ENCODE assay signal across 8 mouse cellular contexts in genomic region chr11:100395861-100396631, GRCm38 (mm10). TPM values are rescaled to one million over a fixed set of nuclear protein-coding genes. Genes with fewer than 3 reads are reported as not detected.
A peak's percentile ranks its signal among the peaks of the same experiment; 100 is the strongest.
DNase-seq lines count a peak whose midpoint lies in the region; ATAC-seq lines count a peak whose summit lies in the region.

No protein-coding gene starts in this region.

- peaks cover 54% of the 10 kb centered on the region for H3K4me1 ChIP-seq in heart, embryonic 11.5 days (ENCODE audit: control insufficient read depth, insufficient read depth, low read length)
- H3K4me1 ChIP-seq in kidney, embryonic 15.5 days, result peaks cover 74% of the 10 kb centered on the region

- H3K36me3 ChIP-seq in heart, embryonic 11.5 days (ENCODE audit: control insufficient read depth, insufficient read depth, low read length), result no peaks in the 10 kb centered on the region
- H3K36me3 ChIP-seq in kidney, embryonic 15.5 days, result no peaks in the 10 kb centered on the region

- H3K9ac ChIP-seq in heart, embryonic 11.5 days (ENCODE audit: low read depth, low read length), result peak overlapping the region; percentile 82
- peak overlapping the region; percentile 73 for H3K9ac ChIP-seq in kidney, embryonic 15.5 days

- WGBS in heart, embryonic 11.5 days (ENCODE audit: insufficient replicate concordance), result 15% methylated on average over 17 of the region's 17 CpGs
- WGBS in kidney, embryonic 15.5 days, result 31% methylated on average over 17 of the region's 17 CpGs

- H3K4me2 ChIP-seq in heart, embryonic 11.5 days, result peak overlapping the region; percentile 81
- peak overlapping the region; percentile 70 for H3K4me2 ChIP-seq in kidney, embryonic 15.5 days

- H3K9me3 ChIP-seq in heart, embryonic 11.5 days (replicated peaks; ENCODE audit: control insufficient read depth, low read length), result no peaks in the 10 kb centered on the region
- H3K9me3 ChIP-seq in kidney, embryonic 15.5 days (replicated peaks), result no peaks in the 10 kb centered on the region

- peak overlapping the region; percentile 84 for H3K27ac ChIP-seq in heart, embryonic 11.5 days (ENCODE audit: low read depth, low read length)
- H3K27ac ChIP-seq in kidney, embryonic 15.5 days, result peak overlapping the region; percentile 94

- intact Hi-C loops in left cerebral cortex, postnatal 4 days (cut with DNase I), result no loop called here
- intact Hi-C loops in left cerebral cortex, postnatal 14 days (cut with DNase I), result no loop called here

- DNase-seq in left cerebral cortex, postnatal 4 days, result peak; percentile 23
- no peak for DNase-seq in left cerebral cortex, postnatal 14 days (ENCODE audit: low spot score in 2 of 2)
- peak; percentile 56 to 72 for DNase-seq in cerebellum, postnatal 14 days
- peak; percentile 75 for DNase-seq in lung, postnatal 10 days
- no peak for DNase-seq in ovary, postnatal 10 days (ENCODE audit: low spot score)
- no peak for DNase-seq in right cerebral cortex, adult 2 months (ENCODE audit: low spot score in 2 of 2)

- 0 out of 2 replicates have a peak, but pooled peaks have one; percentile 12 for ATAC-seq in heart, embryonic 11.5 days (replicated peaks; ENCODE audit: insufficient number of reproducible peaks, low FRiP score, low TSS enrichment)
- no peak for ATAC-seq in kidney, embryonic 15.5 days (replicated peaks; ENCODE audit: low FRiP score)

- H3K27me3 ChIP-seq in heart, embryonic 11.5 days (ENCODE audit: control insufficient read depth, insufficient read depth, low read length), result no peaks in the 10 kb centered on the region
- no peaks in the 10 kb centered on the region for H3K27me3 ChIP-seq in kidney, embryonic 15.5 days

- H3K4me3 ChIP-seq in heart, embryonic 11.5 days (ENCODE audit: low read depth, low read length), result peak overlapping the region; percentile 73
- peak overlapping the region; percentile 74 for H3K4me3 ChIP-seq in kidney, embryonic 15.5 days (replicated peaks)

RNA-seq across cellular contexts. Expression of gene Jup, which starts 1.5 kb away (rescaled TPM):
- 10 to 100 TPM; 74.2 to 77.9 TPM for total RNA-seq in left cerebral cortex, postnatal 4 days (2021)
- total RNA-seq in left cerebral cortex, postnatal 14 days (2021), result 10 to 100 TPM; 38.1 to 49.8 TPM
- 72.2 and 80.6 TPM in 2 replicates for polyA plus RNA-seq in heart, embryonic 11.5 days (2014; fragmentation: Nextera tagmentation; extraction: Ambion mirVana)
- polyA plus RNA-seq in kidney, embryonic 15.5 days (2015; fragmentation: Nextera tagmentation; extraction: Ambion mirVana), result 107 and 121 TPM in 2 replicates

RNA-seq across cellular contexts. Expression of gene P3h4, which starts 18.6 kb away (rescaled TPM):
- total RNA-seq in left cerebral cortex, postnatal 4 days (2021), result 1 to 10 TPM; 8.1 to 9.9 TPM
- total RNA-seq in left cerebral cortex, postnatal 14 days (2021), result 1 to 10 TPM; 5.7 to 5.8 TPM
- 67.2 and 70.6 TPM in 2 replicates for polyA plus RNA-seq in heart, embryonic 11.5 days (2014; fragmentation: Nextera tagmentation; extraction: Ambion mirVana)
- 59.0 and 67.2 TPM in 2 replicates for polyA plus RNA-seq in kidney, embryonic 15.5 days (2015; fragmentation: Nextera tagmentation; extraction: Ambion mirVana)

RNA-seq across cellular contexts. Expression of gene Fkbp10, which starts 19.5 kb away (rescaled TPM):
- total RNA-seq in left cerebral cortex, postnatal 4 days (2021), result 10 to 100 TPM; 13.7 to 15.0 TPM
- total RNA-seq in left cerebral cortex, postnatal 14 days (2021), result 10 to 100 TPM; 10.0 to 12.2 TPM
- 89.3 and 107 TPM in 2 replicates for polyA plus RNA-seq in heart, embryonic 11.5 days (2014; fragmentation: Nextera tagmentation; extraction: Ambion mirVana)
- 130 and 139 TPM in 2 replicates for polyA plus RNA-seq in kidney, embryonic 15.5 days (2015; fragmentation: Nextera tagmentation; extraction: Ambion mirVana)

RNA-seq across cellular contexts. Expression of gene Hap1, which starts 40.1 kb away (rescaled TPM):
- 100 to 1,000 TPM in 1 of 2 experiments, 10 to 100 TPM in 1; 43.8 to 116 TPM for total RNA-seq in left cerebral cortex, postnatal 4 days (2021)
- 100 to 1,000 TPM in 1 of 2 experiments, 10 to 100 TPM in 1; 94.6 to 151 TPM for total RNA-seq in left cerebral cortex, postnatal 14 days (2021)
- 3.0 and 3.4 TPM in 2 replicates for polyA plus RNA-seq in heart, embryonic 11.5 days (2014; fragmentation: Nextera tagmentation; extraction: Ambion mirVana)
- 15.0 and 19.6 TPM in 2 replicates for polyA plus RNA-seq in kidney, embryonic 15.5 days (2015; fragmentation: Nextera tagmentation; extraction: Ambion mirVana)

RNA-seq across cellular contexts. Expression of gene Nt5c3b, which starts 45.6 kb away (rescaled TPM):
- total RNA-seq in left cerebral cortex, postnatal 4 days (2021), result 10 to 100 TPM; 85.5 to 91.9 TPM
- total RNA-seq in left cerebral cortex, postnatal 14 days (2021), result 10 to 100 TPM; 62.9 to 63.1 TPM
- 98.8 and 111 TPM in 2 replicates for polyA plus RNA-seq in heart, embryonic 11.5 days (2014; fragmentation: Nextera tagmentation; extraction: Ambion mirVana)
- 119 and 121 TPM in 2 replicates for polyA plus RNA-seq in kidney, embryonic 15.5 days (2015; fragmentation: Nextera tagmentation; extraction: Ambion mirVana)

Comparison
In these comparisons a context has a peak if more than half of its experiments do, and no peak if none do; other contexts are left out.
1. DNase-seq: peak in left cerebral cortex, postnatal 4 days (single experiment), cerebellum, postnatal 14 days (2 of 2) and lung, postnatal 10 days (single experiment); none in left cerebral cortex, postnatal 14 days (0 of 2), ovary, postnatal 10 days (single experiment) and right cerebral cortex, adult 2 months (0 of 2).